Mouse (Mus musculus) myocyte (in vitro differentiated cells): ENCODE results near the gene Bod1.

ENCODE experiments used
- CEBPB ChIP-seq: IDR thresholded peaks from 2 replicates; pipeline ENCODE4 v1.6.1; 2011; ENCODE audit warnings: mild to moderate bottlenecking, moderate library complexity; ENCODE audit not compliant: poor library complexity, insufficient read depth, severe bottlenecking
- E2F4 ChIP-seq: IDR thresholded peaks from one replicate; pipeline ENCODE4 v1.6.1; 2011; ENCODE audit warnings: mild to moderate bottlenecking, control low read depth, moderate library complexity; ENCODE audit not compliant: insufficient read depth
- MYOD1 ChIP-seq, 3 experiments: IDR thresholded peaks; one replicate each; pipeline ENCODE4 v1.6.1; 2011; ENCODE audit warnings: control low read depth in 2 of 3, low read depth in 2 of 3, mild to moderate bottlenecking in 2 of 3, moderate library complexity in 1 of 3; ENCODE audit not compliant: insufficient read length in 2 of 3, control insufficient read depth in 1 of 3
- POLR2A ChIP-seq: IDR thresholded peaks from one replicate; pipeline ENCODE4 v1.6.1; 2011; ENCODE audit warnings: low read depth, mild to moderate bottlenecking, control low read depth, moderate library complexity; ENCODE audit not compliant: insufficient read length
- POLR2AphosphoS2 ChIP-seq: IDR thresholded peaks from one replicate; pipeline ENCODE4 v1.6.1; 2011; ENCODE audit warnings: low read depth, control low read depth; ENCODE audit not compliant: insufficient read length
- REST ChIP-seq: IDR thresholded peaks from one replicate; pipeline ENCODE4 v1.6.1; 2011; ENCODE audit warnings: mild to moderate bottlenecking, control low read depth, moderate library complexity; ENCODE audit not compliant: insufficient read depth, insufficient read length
- SRF ChIP-seq: IDR thresholded peaks from one replicate; pipeline ENCODE4 v1.6.1; 2011; ENCODE audit warnings: low read depth; ENCODE audit not compliant: control insufficient read depth, insufficient read length
- TCF12 ChIP-seq: IDR thresholded peaks from one replicate; pipeline ENCODE4 v1.6.1; 2011; ENCODE audit warnings: mild to moderate bottlenecking, control low read depth; ENCODE audit not compliant: poor library complexity, insufficient read depth, severe bottlenecking
- USF1 ChIP-seq: IDR thresholded peaks from one replicate; pipeline ENCODE4 v1.6.1; 2011; ENCODE audit warnings: low read depth, mild to moderate bottlenecking, control low read depth, moderate library complexity

- TF ChIP-seq E2F4 (no peak), USF1 (no peak), POLR2A (no peak), MYOD1 (IDR thresholded peaks at IDR 0.05; ENCODE audit: control insufficient read depth in 1 of 3, insufficient read length in 2 of 3, low read depth in 2 of 3) (no peak), SRF (no peak), TCF12 (no peak), POLR2AphosphoS2 (no peak), CEBPB (no peak), REST (no peak)
Observed at GRCm38 (mm10) chr11:31703173-31703572, 31.5 kb upstream of the Bod1 start.
